Mouse (Mus musculus): ENCODE measurements around the gene Vsx2.

- TF ChIP-seq CTCF (IDR thresholded peaks at IDR 0.05; ENCODE audit: extremely low read depth, insufficient read depth, low read length) = no peak
- no peak for TF ChIP-seq POLR2A (IDR thresholded peaks at IDR 0.05; ENCODE audit: extremely low read depth, insufficient read depth, low read length)
Observed at GRCm38 (mm10) chr12:84546577-84547085, 22.9 kb upstream of the Vsx2 start.

All from cortical plate, adult 2 months (tissue).